Mouse (Mus musculus): ENCODE measurements around the gene Tbck.

Gene Tbck

GRCm38 (mm10) chr3:132835118-132835794 lies 151.3 kb downstream of the Tbck start:
- DNase-seq: no peak

- no peak for DNase-seq
These were observed 153.2 kb downstream of the Tbck start for GRCm38 (mm10) chr3:132837134-132837533.

- no peak for DNase-seq
These were observed 154.9 kb downstream of the Tbck start for GRCm38 (mm10) chr3:132838656-132839417.

GRCm38 (mm10) chr3:132839516-132839915 lies 155.6 kb downstream of the Tbck start:
- no peak for DNase-seq

GRCm38 (mm10) chr3:132842676-132843075 lies 158.7 kb downstream of the Tbck start:
- DNase-seq: no peak

GRCm38 (mm10) chr3:132849669-132850068 lies 165.7 kb downstream of the Tbck start:
- no peak for DNase-seq

GRCm38 (mm10) chr3:132850431-132850830 lies 166.5 kb downstream of the Tbck start:
- no peak for DNase-seq

- no peak for DNase-seq
These were observed 167.5 kb downstream of the Tbck start for GRCm38 (mm10) chr3:132851417-132851816.

GRCm38 (mm10) chr3:132851841-132852728 lies 168.1 kb downstream of the Tbck start:
- DNase-seq: no peak

GRCm38 (mm10) chr3:132854271-132854670 lies 170.3 kb downstream of the Tbck start:
- no peak for DNase-seq

GRCm38 (mm10) chr3:132855458-132856212 lies 171.7 kb downstream of the Tbck start:
- no peak for DNase-seq

- no peak for DNase-seq
These were observed 172.7 kb downstream of the Tbck start for GRCm38 (mm10) chr3:132856651-132857050.

GRCm38 (mm10) chr3:132858849-132859248 lies 174.9 kb downstream of the Tbck start:
- DNase-seq: no peak

GRCm38 (mm10) chr3:132859573-132859972 lies 175.6 kb downstream of the Tbck start:
- DNase-seq: no peak

GRCm38 (mm10) chr3:132860796-132861195 lies 176.9 kb downstream of the Tbck start:
- DNase-seq: no peak

- DNase-seq: no peak
These were observed 179.9 kb downstream of the Tbck start for GRCm38 (mm10) chr3:132863843-132864242.

GRCm38 (mm10) chr3:132864329-132864919 lies 180.5 kb downstream of the Tbck start:
- DNase-seq: peak in 1 of 2 experiments; percentile 20

- DNase-seq: no peak
These were observed 181.0 kb downstream of the Tbck start for GRCm38 (mm10) chr3:132864986-132865385.

- DNase-seq: no peak
These were observed 181.7 kb downstream of the Tbck start for GRCm38 (mm10) chr3:132865596-132865995.

GRCm38 (mm10) chr3:132866984-132867383 lies 183.0 kb downstream of the Tbck start:
- DNase-seq: no peak

GRCm38 (mm10) chr3:132868838-132869237 lies 184.9 kb downstream of the Tbck start:
- no peak for DNase-seq

GRCm38 (mm10) chr3:132870079-132870478 lies 186.1 kb downstream of the Tbck start:
- no peak for DNase-seq

Measured in cerebellum, postnatal 36 days (tissue).